9 mouse cellular contexts compared by ENCODE assay signal in genomic region chrX:61046700-61047099, GRCm38 (mm10).
DNase-seq lines count a peak whose midpoint lies in the region; ATAC-seq and TF ChIP-seq lines count a peak whose summit lies in the region.
"Had no signal": no experiment of that assay in that cellular context is flagged by ENCODE, and none has a peak within 500 bp of the region (broad histone marks: within the 10 kb centered on the region; RNA-seq: fewer than 3 reads in every experiment).

No protein-coding gene starts in this region.

- H3K4me2 ChIP-seq in forebrain, embryonic 13.5 days, result no peak overlapping the region
- no peak overlapping the region for H3K4me2 ChIP-seq in forebrain, embryonic 15.5 days (replicated peaks)
- H3K4me2 ChIP-seq in liver, postnatal 0 days (ENCODE audit: low read depth, low read length), result no peak overlapping the region
- H3K4me2 ChIP-seq in liver, embryonic 12.5 days, result no peak overlapping the region
- H3K4me2 ChIP-seq in limb, embryonic 11.5 days (ENCODE audit: low read depth, severe bottlenecking), result no peak overlapping the region
- H3K4me2 ChIP-seq: limb, embryonic 12.5 days had no signal

- H3K4me3 ChIP-seq in forebrain, embryonic 13.5 days, result no peak overlapping the region
- H3K4me3 ChIP-seq in forebrain, embryonic 15.5 days, result no peak overlapping the region
- no peak overlapping the region for H3K4me3 ChIP-seq in liver, postnatal 0 days (ENCODE audit: low read depth, low read length)
- no peak overlapping the region for H3K4me3 ChIP-seq in liver, embryonic 12.5 days
- H3K4me3 ChIP-seq in limb, embryonic 11.5 days (ENCODE audit: low read depth, low read length), result no peak overlapping the region
- H3K4me3 ChIP-seq: limb, embryonic 12.5 days had no signal

- H3K36me3 ChIP-seq in forebrain, embryonic 13.5 days (ENCODE audit: poor library complexity, severe bottlenecking), result no peaks in the 10 kb centered on the region
- no peaks in the 10 kb centered on the region for H3K36me3 ChIP-seq in forebrain, embryonic 15.5 days
- no peaks in the 10 kb centered on the region for H3K36me3 ChIP-seq in liver, postnatal 0 days (replicated peaks; ENCODE audit: insufficient read depth, low read length)
- H3K36me3 ChIP-seq in liver, embryonic 12.5 days, result no peaks in the 10 kb centered on the region
- H3K36me3 ChIP-seq in limb, embryonic 11.5 days (ENCODE audit: control insufficient read depth, insufficient read depth, low read length), result no peaks in the 10 kb centered on the region
- H3K36me3 ChIP-seq: limb, embryonic 12.5 days had no signal

- no peaks in the 10 kb centered on the region for H3K9me3 ChIP-seq in forebrain, embryonic 13.5 days (replicated peaks)
- H3K9me3 ChIP-seq in forebrain, embryonic 15.5 days, result no peaks in the 10 kb centered on the region
- no peaks in the 10 kb centered on the region for H3K9me3 ChIP-seq in liver, postnatal 0 days (ENCODE audit: low read length)
- no peaks in the 10 kb centered on the region for H3K9me3 ChIP-seq in liver, embryonic 12.5 days (replicated peaks)
- H3K9me3 ChIP-seq in limb, embryonic 11.5 days (ENCODE audit: control insufficient read depth, low read length), result no peaks in the 10 kb centered on the region
- H3K9me3 ChIP-seq: limb, embryonic 12.5 days had no signal

- peak; percentile 57 for TF ChIP-seq CTCF in liver, postnatal 0 days (IDR thresholded peaks at IDR 0.05; ENCODE audit: low read depth)
- TF ChIP-seq CTCF in brain, embryonic 14.5 days (IDR thresholded peaks at IDR 0.05; ENCODE audit: borderline replicate concordance, extremely low read depth, insufficient read depth, insufficient read length), result no peak

- H3K9ac ChIP-seq in forebrain, embryonic 13.5 days, result no peak overlapping the region
- H3K9ac ChIP-seq in forebrain, embryonic 15.5 days (replicated peaks), result no peak overlapping the region
- H3K9ac ChIP-seq in liver, postnatal 0 days (replicated peaks), result no peak overlapping the region
- H3K9ac ChIP-seq in liver, embryonic 12.5 days, result no peak overlapping the region
- H3K9ac ChIP-seq in limb, embryonic 11.5 days (ENCODE audit: low read length), result no peak overlapping the region
- H3K9ac ChIP-seq: limb, embryonic 12.5 days had no signal

- no peak for TF ChIP-seq POLR2A in brain, embryonic 14.5 days (IDR thresholded peaks at IDR 0.05; ENCODE audit: borderline replicate concordance, extremely low read depth, insufficient read depth, insufficient read length, poor library complexity, severe bottlenecking)

- peak; percentile 53; the same call in 1 of the 2 replicates for ATAC-seq in forebrain, embryonic 13.5 days
- ATAC-seq in forebrain, embryonic 15.5 days (replicated peaks), result no peak
- ATAC-seq in liver, postnatal 0 days, result no peak
- no peak for ATAC-seq in liver, embryonic 12.5 days
- ATAC-seq in limb, embryonic 11.5 days (ENCODE audit: insufficient number of reproducible peaks, low FRiP score, low TSS enrichment, low read depth), result no peak

- no peaks in the 10 kb centered on the region for H3K27me3 ChIP-seq in forebrain, embryonic 13.5 days
- no peaks in the 10 kb centered on the region for H3K27me3 ChIP-seq in forebrain, embryonic 15.5 days
- no peaks in the 10 kb centered on the region for H3K27me3 ChIP-seq in liver, postnatal 0 days (ENCODE audit: insufficient read depth, low read length)
- H3K27me3 ChIP-seq in liver, embryonic 12.5 days (replicated peaks), result no peaks in the 10 kb centered on the region
- H3K27me3 ChIP-seq in limb, embryonic 11.5 days (ENCODE audit: control insufficient read depth, insufficient read depth, low read length), result no peaks in the 10 kb centered on the region
- H3K27me3 ChIP-seq: limb, embryonic 12.5 days had no signal

- TF ChIP-seq EP300 in liver, postnatal 0 days (IDR thresholded peaks at IDR 0.05; ENCODE audit: low read depth), result no peak

- WGBS in forebrain, embryonic 13.5 days, result 19% methylated on average over 6 of the region's 6 CpGs
- 16% methylated on average over 6 of the region's 6 CpGs for WGBS in forebrain, embryonic 15.5 days
- 15% methylated on average over 6 of the region's 6 CpGs for WGBS in liver, postnatal 0 days (ENCODE audit: insufficient replicate concordance)
- WGBS in liver, embryonic 12.5 days (ENCODE audit: insufficient replicate concordance), result 4% methylated on average over 6 of the region's 6 CpGs
- WGBS in limb, embryonic 11.5 days, result 13% methylated on average over 6 of the region's 6 CpGs

- no peak for DNase-seq in liver, postnatal 0 days
- peak; percentile 68 for DNase-seq in brain, embryonic 14.5 days (ENCODE audit: low read depth)
- DNase-seq in limb, embryonic 11.5 days (ENCODE audit: low spot score), result peak; percentile 22
- no peak for DNase-seq in ovary, postnatal 36 days (ENCODE audit: low spot score)
- no peak for DNase-seq in B cell, adult 2 months

- H3K4me1 ChIP-seq in forebrain, embryonic 13.5 days, result no peaks in the 10 kb centered on the region
- no peaks in the 10 kb centered on the region for H3K4me1 ChIP-seq in forebrain, embryonic 15.5 days
- H3K4me1 ChIP-seq in liver, postnatal 0 days (ENCODE audit: insufficient read depth), result no peaks in the 10 kb centered on the region
- no peaks in the 10 kb centered on the region for H3K4me1 ChIP-seq in liver, embryonic 12.5 days
- no peaks in the 10 kb centered on the region for H3K4me1 ChIP-seq in limb, embryonic 11.5 days (ENCODE audit: control insufficient read depth, insufficient read depth, low read length)
- H3K4me1 ChIP-seq: limb, embryonic 12.5 days had no signal

- H3K27ac ChIP-seq in forebrain, embryonic 13.5 days, result no peak overlapping the region
- no peak overlapping the region for H3K27ac ChIP-seq in forebrain, embryonic 15.5 days (replicated peaks)
- no peak overlapping the region for H3K27ac ChIP-seq in liver, postnatal 0 days (ENCODE audit: low read depth)
- H3K27ac ChIP-seq in liver, embryonic 12.5 days, result no peak overlapping the region
- H3K27ac ChIP-seq in limb, embryonic 11.5 days (replicated peaks; ENCODE audit: low read depth, low read length), result no peak overlapping the region
- H3K27ac ChIP-seq: limb, embryonic 12.5 days had no signal

Comparison
In these comparisons a context has a peak if more than half of its experiments do, and no peak if none do; other contexts are left out.
1. DNase-seq: peak in brain, embryonic 14.5 days (single experiment) and limb, embryonic 11.5 days (single experiment); none in liver, postnatal 0 days (single experiment), ovary, postnatal 36 days (single experiment) and B cell, adult 2 months (0 of 2).